ENCODE assay signal across 17 mouse cellular contexts in the genomic region with DNA sequence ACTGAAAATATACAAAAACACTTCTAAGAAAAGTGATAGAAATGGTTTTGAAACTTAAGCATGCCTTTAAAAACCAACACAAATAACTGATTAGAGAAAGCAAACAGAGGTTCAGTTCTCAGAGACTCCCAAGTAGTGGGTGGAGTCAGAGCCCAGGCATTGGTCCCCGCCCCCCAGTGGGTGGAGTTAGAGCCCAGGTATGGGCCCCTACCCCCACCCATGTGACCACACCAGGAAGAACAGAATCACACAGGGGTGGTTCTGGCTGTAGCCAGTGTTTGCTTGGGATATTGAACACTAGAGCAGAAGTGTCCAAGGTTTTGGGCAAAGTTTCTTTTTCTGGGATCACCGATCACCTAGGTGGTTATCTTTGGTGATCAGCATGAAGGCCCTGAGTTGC.
A peak's percentile ranks its signal among the peaks of the same experiment; 100 is the strongest.
DNase-seq lines count a peak whose midpoint lies in the region; ATAC-seq and TF ChIP-seq lines count a peak whose summit lies in the region.
"Had no signal": no experiment of that assay in that cellular context is flagged by ENCODE, and none has a peak within 500 bp of the region (broad histone marks: within the 10 kb centered on the region; RNA-seq: fewer than 3 reads in every experiment).

No protein-coding gene starts in this region.

- H3K36me3 ChIP-seq in stomach, postnatal 0 days (ENCODE audit: control insufficient read depth, insufficient read depth, low read length): no peaks in the 10 kb centered on the region
- H3K36me3 ChIP-seq in limb, embryonic 10.5 days: no peaks in the 10 kb centered on the region
- H3K36me3 ChIP-seq: G1E; limb, embryonic 15.5 days; neural tube, embryonic 13.5 days had no signal

- no peak overlapping the region for H3K9ac ChIP-seq in stomach, postnatal 0 days (ENCODE audit: low read length)
- H3K9ac ChIP-seq: limb, embryonic 15.5 days; neural tube, embryonic 13.5 days had no signal

- WGBS in lung, adult 2 months: 75% methylated on average over 2 of the region's 2 CpGs
- WGBS in stomach, postnatal 0 days: 57% methylated on average over 2 of the region's 2 CpGs
- 78% methylated on average over 2 of the region's 2 CpGs for WGBS in limb, embryonic 10.5 days

- no peaks in the 10 kb centered on the region for H3K27me3 ChIP-seq in stomach, postnatal 0 days (ENCODE audit: control insufficient read depth, insufficient read depth, low read length)
- no peaks in the 10 kb centered on the region for H3K27me3 ChIP-seq in limb, embryonic 10.5 days (ENCODE audit: low read depth, poor library complexity, severe bottlenecking)
- H3K27me3 ChIP-seq: limb, embryonic 15.5 days; neural tube, embryonic 13.5 days had no signal

- H3K27ac ChIP-seq in stomach, postnatal 0 days (replicated peaks): no peak overlapping the region; the same call in 1 of the 2 replicates
- H3K27ac ChIP-seq in limb, embryonic 10.5 days: no peak overlapping the region
- H3K27ac ChIP-seq: limb, embryonic 15.5 days; neural tube, embryonic 13.5 days had no signal

- H3K4me3 ChIP-seq in lung, adult 2 months (replicated peaks; ENCODE audit: extremely low read depth, low read depth, low read length): no peak overlapping the region
- no peak overlapping the region for H3K4me3 ChIP-seq in stomach, postnatal 0 days (ENCODE audit: low read depth, low read length)
- no peak overlapping the region for H3K4me3 ChIP-seq in limb, embryonic 10.5 days
- H3K4me3 ChIP-seq: limb, embryonic 15.5 days; neural tube, embryonic 13.5 days had no signal

- DNase-seq in CD4-positive, CD25-positive, alpha-beta regulatory T cell, adult 2 months (ENCODE audit: low read depth, low spot score): peak; percentile 3
- peak; percentile 38 for DNase-seq in thymus, postnatal 4 days
- DNase-seq in thymus, postnatal 25 days: no peak
- DNase-seq in lung, adult 2 months: peak; percentile 21
- peak; percentile 94 for DNase-seq in stomach, postnatal 0 days (ENCODE audit: low spot score)
- DNase-seq in natural killer cell, adult 2 months (ENCODE audit: low spot score in 2 of 2): no peak
- no peak for DNase-seq in limb, embryonic 10.5 days (ENCODE audit: low spot score)
- DNase-seq: cerebellum, adult 11 months; cerebellum, postnatal 36 days; kidney, adult 18-20 months; kidney, postnatal 4 days; retina, postnatal 1 day had no signal

- H3K4me2 ChIP-seq in stomach, postnatal 0 days (replicated peaks; ENCODE audit: low read depth): no peak overlapping the region
- H3K4me2 ChIP-seq: limb, embryonic 15.5 days; neural tube, embryonic 13.5 days had no signal

- no peak for TF ChIP-seq CTCF in lung, adult 2 months (IDR thresholded peaks at IDR 0.05; ENCODE audit: insufficient read depth, low read length)
- no peak for TF ChIP-seq CTCF in stomach, postnatal 0 days (IDR thresholded peaks at IDR 0.05; ENCODE audit: low read depth)

- no peaks in the 10 kb centered on the region for H3K4me1 ChIP-seq in lung, adult 2 months (ENCODE audit: control insufficient read depth, insufficient read depth, low read length)
- H3K4me1 ChIP-seq in stomach, postnatal 0 days (replicated peaks; ENCODE audit: control insufficient read depth, insufficient read depth): no peaks in the 10 kb centered on the region
- H3K4me1 ChIP-seq in limb, embryonic 10.5 days: peaks cover 26% of the 10 kb centered on the region

- TF ChIP-seq EP300 in stomach, postnatal 0 days (optimal IDR thresholded peaks at IDR 0.05): no peak

- H3K9me3 ChIP-seq in stomach, postnatal 0 days (ENCODE audit: control insufficient read depth, low read length): no peaks in the 10 kb centered on the region
- no peaks in the 10 kb centered on the region for H3K9me3 ChIP-seq in limb, embryonic 10.5 days (replicated peaks)
- H3K9me3 ChIP-seq: G1E; limb, embryonic 15.5 days; neural tube, embryonic 13.5 days had no signal

- ATAC-seq in CD4-positive, CD25-positive, alpha-beta regulatory T cell, adult 4 months: no peak
- peak; percentile 92 for ATAC-seq in stomach, postnatal 0 days (ENCODE audit: low FRiP score, low TSS enrichment)
- ATAC-seq: midbrain, embryonic 16.5 days had no signal

- no peak for TF ChIP-seq POLR2A in lung, adult 2 months (IDR thresholded peaks at IDR 0.05; ENCODE audit: borderline replicate concordance, extremely low read depth, low read depth, low read length)

Comparison
In these comparisons a context has a peak if more than half of its experiments do, and no peak if none do; other contexts are left out.
1. DNase-seq: peak in CD4-positive, CD25-positive, alpha-beta regulatory T cell, adult 2 months (single experiment), thymus, postnatal 4 days (single experiment), lung, adult 2 months (single experiment) and stomach, postnatal 0 days (single experiment); none in thymus, postnatal 25 days (single experiment), natural killer cell, adult 2 months (0 of 2) and limb, embryonic 10.5 days (single experiment).